ENCODE assay signal across 7 mouse cellular contexts in the genomic region with DNA sequence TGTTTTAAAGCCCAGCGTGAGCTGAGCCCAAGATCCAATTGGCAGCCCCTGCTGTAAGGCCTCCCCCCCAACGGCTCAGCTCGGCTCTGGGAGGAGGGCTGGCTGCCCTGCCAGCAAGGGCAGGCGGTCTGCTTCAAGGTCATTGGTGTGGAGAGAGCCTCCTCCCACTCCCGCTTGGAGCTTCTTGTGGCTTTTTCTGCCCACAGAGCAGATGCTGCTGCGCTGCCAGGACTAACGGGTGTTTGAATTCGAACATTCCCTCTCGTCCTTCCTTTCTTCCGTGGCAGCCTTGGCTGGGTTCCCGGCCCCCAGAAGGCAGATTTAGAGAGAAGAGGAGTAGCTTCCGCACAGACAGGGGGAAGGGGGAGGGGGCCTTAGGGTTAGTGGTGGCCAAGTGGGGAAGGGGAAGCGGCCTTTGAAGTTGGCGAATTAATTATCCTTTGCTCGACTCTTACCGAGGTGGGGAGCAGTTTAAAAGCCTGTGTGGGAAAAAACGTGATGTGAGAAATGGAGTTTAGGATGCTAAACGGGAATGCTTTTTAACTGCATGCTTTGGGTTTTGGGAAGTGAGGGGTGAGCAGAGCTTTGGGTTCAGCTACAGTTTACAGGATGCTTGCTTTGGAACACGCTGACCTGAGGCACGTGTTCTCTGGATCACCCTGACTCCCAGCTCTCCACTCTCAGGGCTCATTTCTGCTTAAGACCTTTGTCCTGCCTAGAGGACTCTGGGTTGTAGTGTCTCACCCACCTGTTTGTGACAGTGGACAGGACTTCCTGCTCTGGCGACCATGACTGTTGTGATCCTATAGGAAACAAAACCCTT.
DNase-seq lines count a peak whose midpoint lies in the region; ATAC-seq and TF ChIP-seq lines count a peak whose summit lies in the region.

No protein-coding gene starts in this region.

- peak overlapping the region; percentile 79 for H3K27ac ChIP-seq in hindbrain, postnatal 0 days
- peak overlapping the region; percentile 84 for H3K27ac ChIP-seq in midbrain, embryonic 10.5 days (replicated peaks)

- H3K9ac ChIP-seq in hindbrain, postnatal 0 days (replicated peaks; ENCODE audit: low read length), result peak overlapping the region; percentile 33; the same call in 1 of the 2 replicates

- no peak overlapping the region for H3K4me3 ChIP-seq in hindbrain, postnatal 0 days (ENCODE audit: low read length)
- peak overlapping the region; percentile 47 for H3K4me3 ChIP-seq in midbrain, embryonic 10.5 days

- H3K27me3 ChIP-seq in hindbrain, postnatal 0 days (ENCODE audit: insufficient read depth, low read length), result no peaks in the 10 kb centered on the region
- no peaks in the 10 kb centered on the region for H3K27me3 ChIP-seq in midbrain, embryonic 10.5 days (ENCODE audit: low read depth, poor library complexity, severe bottlenecking)

- peak; percentile 70 for DNase-seq in adrenal gland, postnatal 10 days
- peak; percentile 90 for DNase-seq in cerebellum, adult 9-11 months
- DNase-seq in frontal cortex, adult 2 months (ENCODE audit: extremely low spot score in 1 of 2, low spot score in 1 of 2), result peak; percentile 76 to 93
- DNase-seq in hindbrain, postnatal 0 days (ENCODE audit: low spot score), result peak; percentile 92
- DNase-seq in left cerebral cortex, postnatal 25 days (ENCODE audit: low spot score in 2 of 2), result peak; percentile 84 to 97
- peak; percentile 66 for DNase-seq in midbrain, embryonic 10.5 days (ENCODE audit: low spot score)
- peak; percentile 86 for DNase-seq in right cerebral cortex, postnatal 4 days

- peak overlapping the region; percentile 32 for H3K4me2 ChIP-seq in hindbrain, postnatal 0 days (ENCODE audit: low read depth, low read length)

- no peak for TF ChIP-seq CTCF in hindbrain, postnatal 0 days (IDR thresholded peaks at IDR 0.05; ENCODE audit: low read depth)

- H3K4me1 ChIP-seq in hindbrain, postnatal 0 days (ENCODE audit: insufficient read depth, low read length), result peaks cover 33% of the 10 kb centered on the region
- H3K4me1 ChIP-seq in midbrain, embryonic 10.5 days, result peaks cover 26% of the 10 kb centered on the region

- intact Hi-C loops in left cerebral cortex, postnatal 25 days (cut with DNase I), result no loop called here

- 4% methylated on average over 21 of the region's 21 CpGs for WGBS in hindbrain, postnatal 0 days
- 2% methylated on average over 21 of the region's 21 CpGs for WGBS in midbrain, embryonic 10.5 days

- no peaks in the 10 kb centered on the region for H3K36me3 ChIP-seq in hindbrain, postnatal 0 days (ENCODE audit: insufficient read depth, low read length)
- H3K36me3 ChIP-seq in midbrain, embryonic 10.5 days, result no peaks in the 10 kb centered on the region

- peak; percentile 93 for ATAC-seq in hindbrain, postnatal 0 days

- no peaks in the 10 kb centered on the region for H3K9me3 ChIP-seq in hindbrain, postnatal 0 days (ENCODE audit: low read length)
- no peaks in the 10 kb centered on the region for H3K9me3 ChIP-seq in midbrain, embryonic 10.5 days (replicated peaks)
